Mouse (Mus musculus): ENCODE measurements around the gene Med20. TPM values are rescaled to one million over a fixed set of nuclear protein-coding genes. Genes with fewer than 3 reads are reported as not detected.

The Med20 gene
- polyA plus RNA-seq, 1 experiment = 0.43 TPM

DNA sequence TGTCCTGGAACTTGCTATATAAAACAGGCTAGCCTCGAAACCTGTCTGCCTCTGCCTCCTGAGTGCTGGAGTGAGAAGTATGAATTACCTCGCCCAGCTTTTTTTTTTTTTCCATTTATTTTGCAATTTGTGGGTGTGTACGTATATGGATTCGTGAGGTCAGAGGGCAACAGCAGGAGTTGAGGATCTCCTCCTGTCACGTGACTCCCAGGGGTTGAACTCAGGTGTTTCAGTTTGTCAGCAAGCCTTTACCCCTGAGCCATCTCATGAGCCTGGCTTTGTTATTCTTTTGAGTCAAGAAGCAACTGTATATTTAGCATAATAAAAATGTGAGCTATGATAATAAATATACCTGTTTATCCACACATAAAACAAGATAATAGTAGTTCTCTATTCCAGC lies 44.3 kb downstream of the Med20 start:
- H3K27me3 ChIP-seq (ENCODE audit: control insufficient read depth) = no peaks in the 10 kb centered on the region
- H3K4me3 ChIP-seq (replicated peaks) = no peak overlapping the region
- no peaks in the 10 kb centered on the region for H3K4me1 ChIP-seq (ENCODE audit: control insufficient read depth)
- no peaks in the 10 kb centered on the region for H3K9me3 ChIP-seq (ENCODE audit: control insufficient read depth, low read length)
- peaks cover 67% of the 10 kb centered on the region for H3K36me3 ChIP-seq (ENCODE audit: control insufficient read depth)
- no peak for TF ChIP-seq TAL1 (IDR thresholded peaks at IDR 0.05; ENCODE audit: low read length)
- TF ChIP-seq GATA1 (IDR thresholded peaks at IDR 0.05; ENCODE audit: low read length) = no peak

DNA sequence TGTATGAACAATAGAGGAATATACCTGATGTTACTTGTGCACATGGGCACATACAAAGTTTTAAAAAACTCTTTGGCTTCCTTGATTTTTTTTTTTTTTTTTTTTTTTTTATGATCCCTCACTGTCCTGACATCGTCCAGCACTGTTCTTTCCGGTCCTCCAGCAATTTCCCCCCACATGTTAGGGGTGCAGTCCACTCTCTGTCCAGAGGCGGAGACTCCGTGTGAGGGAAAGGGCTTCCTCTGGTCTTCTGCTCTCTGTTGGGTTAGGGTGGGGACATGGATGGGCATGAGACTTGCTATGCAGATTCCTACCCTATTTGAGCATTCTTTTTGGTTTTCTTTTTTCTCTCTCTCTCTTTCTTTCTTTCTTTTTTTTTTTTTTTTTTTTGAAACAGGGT lies 46.5 kb downstream of the Med20 start:
- no peak overlapping the region for H3K4me3 ChIP-seq (replicated peaks)
- TF ChIP-seq TAL1 (IDR thresholded peaks at IDR 0.05; ENCODE audit: low read length) (no peak), GATA1 (IDR thresholded peaks at IDR 0.05; ENCODE audit: low read length) (no peak)
- no peaks in the 10 kb centered on the region for H3K27me3 ChIP-seq (ENCODE audit: control insufficient read depth)
- H3K4me1 ChIP-seq (ENCODE audit: control insufficient read depth) = no peaks in the 10 kb centered on the region
- H3K36me3 ChIP-seq (ENCODE audit: control insufficient read depth) = peaks cover 62% of the 10 kb centered on the region
- no peaks in the 10 kb centered on the region for H3K9me3 ChIP-seq (ENCODE audit: control insufficient read depth, low read length)

DNA sequence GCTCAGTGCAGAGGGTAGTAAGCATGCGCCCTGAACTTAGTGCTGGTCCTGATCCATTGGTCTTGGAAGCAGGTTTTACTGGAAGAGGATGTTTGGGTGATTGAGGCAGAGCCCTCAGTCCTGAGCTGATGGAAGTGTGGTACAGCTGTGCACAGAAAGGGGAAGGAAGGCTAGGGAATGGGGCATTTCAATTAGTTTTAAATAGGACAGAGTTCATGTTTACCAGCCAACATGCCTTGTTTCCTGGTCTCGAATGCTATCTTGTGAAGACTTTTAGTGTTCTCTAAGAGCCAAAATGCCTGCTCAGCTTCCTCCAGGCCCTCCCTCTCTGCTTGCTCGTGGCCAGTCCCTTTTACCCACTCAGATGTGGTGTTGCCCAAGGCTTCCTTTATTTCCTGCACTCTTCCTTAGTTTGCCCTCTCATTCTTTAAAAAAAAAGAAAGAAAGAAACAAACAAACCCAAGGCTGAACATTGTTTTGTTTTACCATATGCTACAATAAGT lies 47.4 kb downstream of the Med20 start:
- TF ChIP-seq GATA1 (IDR thresholded peaks at IDR 0.05; ENCODE audit: low read length) (no peak), TAL1 (IDR thresholded peaks at IDR 0.05; ENCODE audit: low read length) (no peak)
- H3K4me3 ChIP-seq (replicated peaks) = no peak overlapping the region
- no peaks in the 10 kb centered on the region for H3K27me3 ChIP-seq (ENCODE audit: control insufficient read depth)
- no peaks in the 10 kb centered on the region for H3K9me3 ChIP-seq (ENCODE audit: control insufficient read depth, low read length)
- peaks cover 2% of the 10 kb centered on the region; the same call in 1 of the 2 replicates for H3K4me1 ChIP-seq (ENCODE audit: control insufficient read depth)
- peaks cover 59% of the 10 kb centered on the region for H3K36me3 ChIP-seq (ENCODE audit: control insufficient read depth)

DNA sequence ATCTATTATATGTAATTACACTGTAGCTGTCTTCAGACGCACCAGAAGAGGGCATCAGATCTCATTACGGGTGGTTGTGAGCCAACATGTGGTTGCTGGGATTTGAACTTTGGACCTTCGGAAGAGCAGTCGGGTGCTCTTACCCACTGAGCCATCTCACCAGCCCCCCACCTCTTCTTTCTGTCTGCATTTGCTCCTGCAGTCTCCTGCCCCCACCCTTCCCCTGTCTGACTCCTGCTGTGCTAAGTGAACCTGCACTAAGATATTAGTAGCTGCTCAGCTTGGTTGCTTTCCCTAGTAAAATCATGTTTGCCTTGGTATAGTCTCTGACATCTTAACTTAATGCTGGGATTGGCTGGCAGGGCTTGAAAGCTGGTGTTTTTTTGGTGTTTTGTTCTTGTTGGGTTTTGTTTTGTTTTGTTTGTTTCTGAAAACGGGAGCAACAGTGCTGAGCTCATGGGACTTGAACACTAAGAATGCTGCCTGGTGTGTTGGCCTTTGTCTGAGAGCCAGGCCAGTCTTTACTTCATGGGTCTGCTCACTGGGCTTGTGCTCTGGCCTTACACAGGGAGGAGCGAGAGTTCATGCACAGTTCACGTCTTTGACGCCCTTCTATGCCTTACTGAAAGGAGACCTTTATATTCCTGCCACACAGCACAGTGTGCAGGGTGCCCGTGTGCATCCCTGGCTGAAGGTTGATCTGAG lies 51.8 kb downstream of the Med20 start:
- H3K9me3 ChIP-seq (ENCODE audit: control insufficient read depth, low read length) = no peaks in the 10 kb centered on the region
- no peak for TF ChIP-seq GATA1 (IDR thresholded peaks at IDR 0.05; ENCODE audit: low read length)
- TF ChIP-seq TAL1 (IDR thresholded peaks at IDR 0.05; ENCODE audit: low read length) = no peak
- no peak overlapping the region for H3K4me3 ChIP-seq (replicated peaks)
- peaks cover 65% of the 10 kb centered on the region for H3K36me3 ChIP-seq (ENCODE audit: control insufficient read depth)
- H3K27me3 ChIP-seq (ENCODE audit: control insufficient read depth) = no peaks in the 10 kb centered on the region
- peaks cover 4% of the 10 kb centered on the region; the same call in 1 of the 2 replicates for H3K4me1 ChIP-seq (ENCODE audit: control insufficient read depth)

DNA sequence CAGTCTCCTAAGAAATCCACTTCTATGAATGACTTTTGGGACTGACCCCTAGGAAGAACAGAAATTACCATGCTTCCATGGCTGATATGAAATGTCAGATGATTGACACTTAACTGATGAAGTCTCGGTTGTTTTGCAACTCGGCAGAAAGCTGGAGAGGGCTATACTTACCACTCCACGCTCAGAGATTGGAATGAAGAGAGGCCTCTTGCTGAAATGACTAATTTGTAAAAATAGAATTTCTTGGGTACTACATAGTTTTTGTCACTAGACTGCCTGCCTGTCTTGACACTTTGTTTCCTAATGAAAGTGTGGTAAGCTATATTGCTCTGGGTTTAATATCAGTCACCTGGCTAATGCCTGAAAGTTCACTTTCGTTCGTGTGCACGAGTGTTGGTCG lies 53.1 kb downstream of the Med20 start:
- Histone ChIP-seq H3K4me1 (ENCODE audit: control insufficient read depth) (peaks cover 4% of the 10 kb centered on the region; the same call in 1 of the 2 replicates), H3K4me3 (replicated peaks) (no peak overlapping the region), H3K36me3 (ENCODE audit: control insufficient read depth) (peaks cover 61% of the 10 kb centered on the region), H3K27me3 (ENCODE audit: control insufficient read depth) (no peaks in the 10 kb centered on the region), H3K9me3 (ENCODE audit: control insufficient read depth, low read length) (no peaks in the 10 kb centered on the region)
- TF ChIP-seq GATA1 (IDR thresholded peaks at IDR 0.05; ENCODE audit: low read length) = no peak
- no peak for TF ChIP-seq TAL1 (IDR thresholded peaks at IDR 0.05; ENCODE audit: low read length)

DNA sequence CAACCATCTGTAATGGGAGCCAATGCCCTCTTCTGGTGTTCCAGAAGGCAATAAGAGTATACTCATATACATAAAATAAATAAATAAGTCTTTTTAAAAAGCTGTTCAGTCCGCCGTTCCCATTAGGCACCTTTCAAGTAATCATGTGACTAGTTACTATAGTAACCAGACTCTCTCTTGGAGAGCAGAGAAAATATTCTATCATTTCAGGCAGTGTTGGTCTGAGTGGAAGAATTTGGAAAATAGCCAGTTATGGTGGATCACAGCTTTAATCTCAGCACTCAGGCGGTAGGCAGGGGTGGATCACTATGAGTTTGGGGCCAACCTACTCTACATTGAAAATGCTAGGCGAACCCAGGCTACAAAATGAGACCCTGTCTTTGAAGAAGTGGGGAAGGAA lies 57.8 kb downstream of the Med20 start:
- H3K36me3 ChIP-seq (ENCODE audit: control insufficient read depth) = peaks cover 56% of the 10 kb centered on the region

DNA sequence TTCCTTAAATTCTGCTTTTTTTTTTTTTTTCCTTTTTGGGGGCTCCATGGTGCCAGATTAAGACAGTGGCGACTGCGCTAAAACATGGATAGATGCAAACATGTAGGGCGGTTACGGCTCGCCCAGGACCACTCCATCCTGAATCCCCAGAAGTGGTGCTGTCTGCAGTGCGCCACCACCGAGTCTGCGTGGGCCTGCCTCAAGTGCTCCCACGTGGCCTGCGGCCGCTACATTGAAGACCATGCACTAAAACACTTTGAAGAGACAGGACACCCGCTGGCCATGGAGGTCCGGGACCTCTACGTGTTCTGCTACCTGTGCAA lies 60.6 kb downstream of the Med20 start:
- Histone ChIP-seq H3K9me3 (ENCODE audit: control insufficient read depth, low read length) (no peaks in the 10 kb centered on the region), H3K4me3 (replicated peaks) (peak overlapping the region; percentile 27), H3K4me1 (ENCODE audit: control insufficient read depth) (peaks cover 10% of the 10 kb centered on the region), H3K27me3 (ENCODE audit: control insufficient read depth) (peaks cover 24% of the 10 kb centered on the region), H3K36me3 (ENCODE audit: control insufficient read depth) (peaks cover 60% of the 10 kb centered on the region)
- no peak for TF ChIP-seq GATA1 (IDR thresholded peaks at IDR 0.05; ENCODE audit: low read length)
- TF ChIP-seq TAL1 (IDR thresholded peaks at IDR 0.05; ENCODE audit: low read length) = no peak

More for the DNA sequence above, 57.8 kb downstream of the Med20 start:
- no peaks in the 10 kb centered on the region for H3K9me3 ChIP-seq (ENCODE audit: control insufficient read depth, low read length)
- TF ChIP-seq TAL1 (IDR thresholded peaks at IDR 0.05; ENCODE audit: low read length) (no peak), GATA1 (IDR thresholded peaks at IDR 0.05; ENCODE audit: low read length) (no peak)
- H3K4me3 ChIP-seq (replicated peaks) = no peak overlapping the region
- H3K27me3 ChIP-seq (ENCODE audit: control insufficient read depth) = peaks cover 24% of the 10 kb centered on the region
- peaks cover 13% of the 10 kb centered on the region for H3K4me1 ChIP-seq (ENCODE audit: control insufficient read depth)

DNA sequence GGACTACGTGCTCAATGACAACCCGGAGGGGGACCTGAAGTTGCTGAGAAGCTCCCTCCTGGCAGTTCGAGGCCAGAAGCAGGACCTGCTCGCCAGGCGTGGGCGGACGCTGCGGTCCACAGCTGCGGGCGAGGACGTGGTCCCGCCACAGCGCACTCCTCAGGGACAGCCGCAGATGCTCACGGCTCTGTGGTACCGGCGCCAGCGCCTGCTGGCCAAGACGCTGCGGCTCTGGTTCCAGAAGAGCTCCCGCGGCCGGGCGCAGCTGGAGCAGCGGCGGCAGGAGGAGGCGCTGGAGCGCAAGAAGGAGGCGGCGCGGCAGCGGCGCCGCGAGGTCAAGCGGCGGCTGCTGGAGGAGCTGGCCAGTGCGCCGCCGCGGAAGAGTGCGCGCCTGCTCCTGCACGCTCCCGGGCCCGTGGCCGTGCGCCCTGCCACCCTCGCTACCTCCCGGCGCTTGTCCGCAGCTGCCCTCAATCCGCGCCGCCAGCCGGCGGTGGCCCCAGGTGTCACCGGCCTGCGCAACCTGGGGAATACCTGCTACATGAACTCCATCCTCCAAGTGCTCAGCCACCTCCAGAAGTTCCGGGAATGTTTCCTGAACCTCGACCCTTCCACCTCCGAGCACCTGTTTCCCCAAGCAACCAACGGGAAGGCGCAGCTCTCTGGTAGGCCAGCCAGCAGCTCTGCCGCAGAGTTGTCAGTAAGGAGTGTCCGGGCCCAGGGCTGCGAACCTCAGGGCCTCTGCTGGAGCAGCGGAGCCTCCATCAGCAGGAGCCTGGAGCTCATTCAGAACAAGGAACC lies 61.1 kb downstream of the Med20 start:
- peaks cover 10% of the 10 kb centered on the region for H3K4me1 ChIP-seq (ENCODE audit: control insufficient read depth)
- peaks cover 24% of the 10 kb centered on the region for H3K27me3 ChIP-seq (ENCODE audit: control insufficient read depth)
- H3K9me3 ChIP-seq (ENCODE audit: control insufficient read depth, low read length) = no peaks in the 10 kb centered on the region
- H3K4me3 ChIP-seq (replicated peaks) = peak overlapping the region; percentile 27
- peaks cover 60% of the 10 kb centered on the region for H3K36me3 ChIP-seq (ENCODE audit: control insufficient read depth)
- TF ChIP-seq GATA1 (IDR thresholded peaks at IDR 0.05; ENCODE audit: low read length) (no peak), TAL1 (IDR thresholded peaks at IDR 0.05; ENCODE audit: low read length) (no peak)

Other genes starting within 250 kb of the Med20 start
- 0.25 and 0.52 TPM in 2 replicates for gene Mrps10, start 242.7 kb upstream of the Med20 start, polyA plus RNA-seq (2012)
- not detected in 2 replicates for gene Guca1b, start 226.2 kb upstream of the Med20 start, polyA plus RNA-seq (2012)
- gene Guca1a, start 211.0 kb upstream of the Med20 start, polyA plus RNA-seq (2012) = not detected in 2 replicates
- gene AI661453, start 175.0 kb upstream of the Med20 start, polyA plus RNA-seq (2012) = not detected in 2 replicates
- gene 1700001C19Rik, start 174.2 kb upstream of the Med20 start, polyA plus RNA-seq (2012) = not detected in 2 replicates
- 2.9 and 4.3 TPM in 2 replicates for gene Taf8, start 109.3 kb upstream of the Med20 start, polyA plus RNA-seq (2012)
- gene Ccnd3, start 106.5 kb upstream of the Med20 start, polyA plus RNA-seq (2012) = 247 and 292 TPM in 2 replicates
- 2.8 and 3.4 TPM in 2 replicates for gene Bysl, start 90 bp upstream of the Med20 start, polyA plus RNA-seq (2012)
- 0.29 and 0.65 TPM in 2 replicates for gene Gm20517, start within 50 bp of the Med20 start, polyA plus RNA-seq (2012)
- gene Usp49, start 19.1 kb downstream of the Med20 start, polyA plus RNA-seq (2012) = 2.2 and 2.4 TPM in 2 replicates
- gene Tomm6, start 76.8 kb downstream of the Med20 start, polyA plus RNA-seq (2012) = 8.2 and 11.4 TPM in 2 replicates
- 0.05 and 0.08 TPM in 2 replicates for gene Frs3, start 77.4 kb downstream of the Med20 start, polyA plus RNA-seq (2012)
- gene Gm21981, start 82.9 kb downstream of the Med20 start, polyA plus RNA-seq (2012) = 0.05 TPM in 1 of 2 replicates, not detected in the other
- 0.13 TPM in 1 of 2 replicates, not detected in the other for gene Prickle4, start 83.2 kb downstream of the Med20 start, polyA plus RNA-seq (2012)
- gene Pgc, start 115.3 kb downstream of the Med20 start, polyA plus RNA-seq (2012) = not detected in 2 replicates
- 1.5 and 1.7 TPM in 2 replicates for gene Tfeb, start 125.4 kb downstream of the Med20 start, polyA plus RNA-seq (2012)
- 0.03 and 0.08 TPM in 2 replicates for gene Mdfi, start 223.1 kb downstream of the Med20 start, polyA plus RNA-seq (2012)